Mouse (Mus musculus) forebrain, postnatal 0 days (tissue): Measurements from ENCODE around the gene Abat. TPM values are rescaled to one million over a fixed set of nuclear protein-coding genes. Genes with fewer than 3 reads are reported as not detected.

Experiments used
- ATAC-seq: fragments of 200-750 bp; cut with Nextera tagmentation; 2 replicates; pipeline ENCODE4 v1.8.0; 2017; ENCODE audit warnings: mild to moderate bottlenecking, moderate library complexity
- DNase-seq: peaks from one replicate; pipeline ENCODE4 v3.0.0-alpha.2; 2015
- H3K27ac ChIP-seq: fragments of 300-500 bp; sonication (generic); 2 replicates; pipeline ENCODE4 v1.5.1; 2014; ENCODE audit warnings: low read depth, mild to moderate bottlenecking, antibody characterized with exemption, low read length, moderate library complexity, mixed read lengths
- H3K27me3 ChIP-seq: fragments of 300-500 bp; sonication (generic); 2 replicates; pipeline ENCODE4 v1.6.1; 2014; ENCODE audit warnings: mild to moderate bottlenecking, low read length, mixed read lengths; ENCODE audit not compliant: insufficient read depth
- H3K36me3 ChIP-seq: fragments of 300-500 bp; sonication (generic); 2 replicates; pipeline ENCODE4 v1.6.1; 2014; ENCODE audit warnings: mild to moderate bottlenecking, moderate library complexity; ENCODE audit not compliant: insufficient read depth
- H3K4me1 ChIP-seq: fragments of 300-500 bp; sonication (generic); 2 replicates; pipeline ENCODE4 v1.6.1; 2014; ENCODE audit warnings: antibody characterized with exemption; ENCODE audit not compliant: insufficient read depth
- H3K4me2 ChIP-seq: fragments of 300-500 bp; sonication (generic); 2 replicates; pipeline ENCODE4 v1.6.1; 2014; ENCODE audit warnings: low read depth, mild to moderate bottlenecking, moderate library complexity
- H3K4me3 ChIP-seq: fragments of 300-500 bp; sonication (generic); 2 replicates; pipeline ENCODE4 v1.5.1; 2014; ENCODE audit warnings: low read depth, low read length, mixed read lengths
- H3K9ac ChIP-seq: fragments of 300-500 bp; sonication (generic); 2 replicates; pipeline ENCODE4 v1.6.1; 2014; ENCODE audit warnings: mild to moderate bottlenecking
- H3K9me3 ChIP-seq: fragments of 300-500 bp; sonication (generic); 2 replicates; pipeline ENCODE4 v1.6.1; 2016; ENCODE audit warnings: low read length
- CTCF ChIP-seq: sonication (generic); IDR thresholded peaks from 2 replicates; pipeline ENCODE4 v1.5.1; 2016; ENCODE audit warnings: antibody characterized with exemption, control low read depth, low read depth
- WGBS: fragments of 180-500 bp; shearing (Covaris S2); extraction: QIAGEN DNeasy Blood & Tissue Kit; methylation state at CpG from one replicate; pipeline ENCODE4 v1.1.7; 2014; 5-methylcytosine and 5-hydroxymethylcytosine counted together
- polyA plus RNA-seq: library from polyadenylated mRNA; unstranded; fragments of >200 nt; fragmentation: Nextera tagmentation; extraction: Ambion mirVana; gene quantifications from 2 replicates; pipeline ENCODE4 v1.2.1, GENCODE M21; 2015
- total RNA-seq: library from RNA; depleted of rRNA; stranded (reverse); fragments of >200 nt; gene quantifications from 2 replicates; pipeline ENCODE4 v1.2.3, GENCODE M21; 2014

Abat gene
- total and polyA plus RNA-seq, 2 experiments from 2014 or later: 69.4 to 104 TPM

DNA sequence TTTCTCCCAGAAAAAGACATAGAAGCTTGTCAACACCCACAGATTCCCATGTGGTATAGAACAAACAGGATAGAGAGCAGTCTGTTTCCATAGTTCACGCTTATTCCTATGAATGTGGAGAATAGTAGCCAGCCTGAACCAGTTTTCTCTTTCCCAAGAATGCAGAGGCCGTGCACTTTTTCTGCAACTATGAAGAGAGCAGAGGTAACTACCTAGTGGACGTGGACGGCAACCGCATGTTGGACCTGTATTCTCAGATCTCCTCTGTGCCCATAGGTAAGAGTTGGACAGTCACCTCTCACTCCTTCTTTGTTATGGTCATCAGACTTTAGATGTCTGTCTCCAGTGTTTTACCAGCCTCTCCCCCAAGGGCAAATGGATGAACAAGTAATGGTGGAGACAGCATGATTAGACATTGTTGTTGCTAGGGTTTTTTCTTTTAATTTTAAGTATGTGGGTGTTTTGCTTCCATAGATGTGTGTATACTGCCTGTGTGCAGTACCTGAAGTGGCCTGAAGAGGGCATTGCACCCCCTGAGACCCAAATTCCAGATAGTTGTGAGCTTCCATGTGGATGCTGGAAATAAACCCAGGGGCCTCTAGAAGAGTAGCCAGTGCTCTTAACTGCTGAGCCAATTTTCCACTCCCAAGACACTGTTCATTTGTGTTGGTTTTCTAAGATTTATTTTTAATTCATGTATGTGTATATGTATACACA lies 69.5 kb downstream of the Abat start:
- peak; percentile 39 for TF ChIP-seq CTCF
- no peak for ATAC-seq
- no peaks in the 10 kb centered on the region for H3K4me1 ChIP-seq
- H3K27ac ChIP-seq: no peak overlapping the region
- H3K4me2 ChIP-seq: no peak overlapping the region
- H3K4me3 ChIP-seq: no peak overlapping the region
- H3K36me3 ChIP-seq: no peaks in the 10 kb centered on the region; the same call in 1 of the 2 replicates
- no peak for DNase-seq
- H3K9ac ChIP-seq: no peak overlapping the region
- H3K27me3 ChIP-seq: no peaks in the 10 kb centered on the region
- H3K9me3 ChIP-seq: peaks cover 5% of the 10 kb centered on the region; the same call in 1 of the 2 replicates
- 94% methylated on average over 5 of the region's 5 CpGs for WGBS

DNA sequence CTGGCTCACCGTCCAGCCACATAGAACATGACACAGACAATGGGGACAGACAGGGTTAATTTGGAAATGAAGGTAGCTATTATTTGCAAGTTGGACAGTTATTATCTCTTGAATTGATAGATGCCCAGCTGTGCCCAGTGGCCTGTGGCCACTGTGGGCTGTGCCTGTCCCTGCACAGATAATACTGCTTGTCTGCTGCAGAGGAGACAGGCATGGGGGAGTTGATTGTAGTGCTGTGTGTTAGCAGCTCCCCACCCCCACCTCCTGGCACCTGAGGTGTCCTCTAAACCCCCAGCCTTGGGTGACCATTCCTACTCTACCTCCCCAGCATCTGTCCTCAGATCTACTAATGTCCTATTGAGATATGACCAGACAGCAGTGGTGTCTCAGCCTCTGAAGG lies 71.0 kb downstream of the Abat start:
- no peak overlapping the region for H3K27ac ChIP-seq
- H3K4me1 ChIP-seq: no peaks in the 10 kb centered on the region
- no peak for DNase-seq
- H3K36me3 ChIP-seq: peaks cover 6% of the 10 kb centered on the region
- ATAC-seq: no peak
- peaks cover 5% of the 10 kb centered on the region; the same call in 1 of the 2 replicates for H3K9me3 ChIP-seq
- H3K27me3 ChIP-seq: no peaks in the 10 kb centered on the region
- H3K4me2 ChIP-seq: no peak overlapping the region
- H3K4me3 ChIP-seq: no peak overlapping the region
- TF ChIP-seq CTCF: no peak
- no peak overlapping the region for H3K9ac ChIP-seq
- WGBS: 69% methylated on average over 1 of the region's 1 CpGs

DNA sequence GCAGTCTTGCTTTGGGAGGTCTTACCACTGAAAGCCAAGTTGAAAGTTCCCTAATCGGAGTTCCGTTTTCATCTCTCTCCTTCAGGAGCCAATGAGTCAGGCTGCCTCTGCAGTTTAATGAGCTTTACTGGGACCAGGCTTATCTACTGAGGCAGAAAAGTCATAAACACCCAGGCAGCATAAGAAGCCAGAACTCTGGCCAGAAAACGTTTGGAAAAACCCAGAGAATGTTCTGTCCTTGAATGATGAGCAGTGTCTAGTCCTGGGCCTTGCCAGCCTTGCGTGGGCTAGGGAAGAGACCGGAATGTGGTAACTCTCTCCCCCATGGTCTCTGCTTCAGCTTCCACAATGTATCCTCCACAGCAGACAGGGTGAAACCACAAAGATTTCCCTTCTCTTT lies 71.8 kb downstream of the Abat start:
- DNase-seq: no peak
- Histone ChIP-seq H3K4me2 (no peak overlapping the region), H3K36me3 (peaks cover 9% of the 10 kb centered on the region), H3K27ac (no peak overlapping the region), H3K9ac (no peak overlapping the region), H3K27me3 (no peaks in the 10 kb centered on the region), H3K4me3 (no peak overlapping the region), H3K9me3 (peaks cover 5% of the 10 kb centered on the region; the same call in 1 of the 2 replicates), H3K4me1 (no peaks in the 10 kb centered on the region)
- TF ChIP-seq CTCF: no peak
- ATAC-seq: no peak
- WGBS: 75% methylated on average over 5 of the region's 5 CpGs

DNA sequence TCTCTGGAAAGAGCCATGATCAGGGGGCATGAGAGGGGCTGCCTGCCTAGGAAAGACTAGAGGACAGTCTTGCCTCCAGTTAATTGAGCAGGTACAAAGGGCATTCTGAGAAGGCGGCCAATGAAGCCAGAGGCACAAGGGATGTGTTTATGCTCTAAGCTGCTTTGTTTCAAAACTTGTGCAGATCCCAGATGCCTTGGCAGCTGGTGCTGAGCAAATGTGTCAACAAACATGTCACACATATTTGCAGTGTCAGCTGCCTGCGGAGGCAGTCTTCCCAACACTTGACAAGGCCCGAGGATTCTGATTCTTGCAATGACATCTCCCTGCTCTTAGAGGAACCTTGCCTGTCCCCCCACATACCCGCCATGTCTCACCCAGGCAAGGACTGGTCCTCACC lies 82.2 kb downstream of the Abat start:
- WGBS: 48% methylated on average over 4 of the region's 4 CpGs
- Histone ChIP-seq H3K9me3 (no peaks in the 10 kb centered on the region), H3K27ac (no peak overlapping the region), H3K36me3 (no peaks in the 10 kb centered on the region), H3K27me3 (peaks cover 3% of the 10 kb centered on the region; the same call in 1 of the 2 replicates), H3K4me2 (no peak overlapping the region), H3K4me3 (no peak overlapping the region), H3K9ac (no peak overlapping the region), H3K4me1 (no peaks in the 10 kb centered on the region)
- TF ChIP-seq CTCF: no peak
- ATAC-seq (peak; percentile 79), DNase-seq (peak; percentile 87)

DNA sequence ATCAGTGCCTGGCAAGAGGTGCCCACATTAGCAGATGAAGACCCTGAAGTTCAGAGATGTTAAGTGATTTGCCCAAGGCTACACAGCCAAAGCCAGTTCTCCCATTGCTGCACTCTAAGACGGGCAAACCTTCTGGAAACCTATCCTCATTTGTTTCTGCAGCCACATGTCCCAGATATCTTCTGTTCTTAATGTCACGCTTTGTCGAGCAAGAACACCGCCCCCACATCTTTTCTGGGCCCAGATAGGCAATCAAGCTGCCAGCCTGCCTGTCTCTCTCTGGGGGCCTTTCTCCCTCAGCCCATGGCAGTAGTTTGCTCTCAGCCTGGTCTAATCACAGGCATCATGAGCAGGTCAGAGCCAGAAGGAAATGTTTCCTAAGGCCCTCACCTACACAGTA lies 83.1 kb downstream of the Abat start:
- ATAC-seq: no peak
- TF ChIP-seq CTCF: no peak
- H3K9me3 ChIP-seq: no peaks in the 10 kb centered on the region
- H3K27me3 ChIP-seq: peaks cover 3% of the 10 kb centered on the region; the same call in 1 of the 2 replicates
- no peak overlapping the region for H3K9ac ChIP-seq
- H3K4me2 ChIP-seq: no peak overlapping the region
- no peaks in the 10 kb centered on the region for H3K36me3 ChIP-seq
- no peak for DNase-seq
- H3K27ac ChIP-seq: no peak overlapping the region
- no peak overlapping the region for H3K4me3 ChIP-seq
- no peaks in the 10 kb centered on the region for H3K4me1 ChIP-seq
- 59% methylated on average over 4 of the region's 4 CpGs for WGBS

DNA sequence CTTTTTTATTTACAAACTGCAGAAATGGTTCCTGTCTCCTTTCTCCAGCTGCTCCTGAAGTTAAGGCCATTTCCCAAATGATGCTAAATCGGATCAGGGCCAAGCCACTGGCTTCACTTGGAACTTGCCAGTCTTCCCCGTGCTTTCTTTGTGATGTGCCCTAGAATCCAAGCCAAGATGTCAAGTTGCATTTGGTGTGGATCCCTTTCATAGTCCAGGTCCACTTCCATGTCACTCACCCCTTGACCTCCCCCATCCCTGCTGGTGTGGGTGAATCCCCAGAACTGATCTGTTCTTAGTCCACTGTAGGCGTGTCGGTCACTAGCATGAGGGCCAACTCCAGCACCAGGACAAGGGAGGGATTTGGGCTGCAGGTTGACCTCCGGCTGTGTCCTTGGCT lies 84.3 kb downstream of the Abat start:
- 88% methylated on average over 5 of the region's 5 CpGs for WGBS
- TF ChIP-seq CTCF: no peak
- Histone ChIP-seq H3K27ac (no peak overlapping the region), H3K4me1 (no peaks in the 10 kb centered on the region), H3K9ac (no peak overlapping the region), H3K36me3 (0 out of 2 replicates have a peak, but pooled peaks cover 6% of the 10 kb centered on the region), H3K9me3 (no peaks in the 10 kb centered on the region), H3K4me3 (no peak overlapping the region), H3K4me2 (no peak overlapping the region), H3K27me3 (peaks cover 3% of the 10 kb centered on the region; the same call in 1 of the 2 replicates)
- ATAC-seq (no peak), DNase-seq (no peak)

DNA sequence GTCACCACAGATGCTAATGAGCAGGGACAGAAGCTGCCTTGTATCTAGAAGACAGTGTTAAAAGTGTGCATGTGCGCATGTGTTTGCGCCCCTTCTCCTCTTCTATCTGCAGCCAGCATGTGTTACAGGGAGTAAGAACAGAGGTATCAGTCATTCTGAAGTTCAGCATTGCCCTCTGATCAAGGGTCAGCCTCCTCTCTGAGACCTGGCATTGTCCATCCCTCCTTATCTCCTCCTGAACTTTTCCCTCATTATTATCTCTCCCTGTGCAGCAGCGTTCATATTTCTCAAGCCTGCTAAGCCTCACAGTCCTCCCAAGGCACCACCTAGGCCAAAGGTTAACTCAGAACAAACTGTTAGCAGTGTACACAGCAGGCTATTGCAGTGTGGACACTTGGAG lies 90.6 kb downstream of the Abat start:
- H3K27ac ChIP-seq: no peak overlapping the region
- H3K4me1 ChIP-seq: no peaks in the 10 kb centered on the region
- DNase-seq (no peak), ATAC-seq (no peak)
- H3K27me3 ChIP-seq: no peaks in the 10 kb centered on the region
- H3K4me3 ChIP-seq: no peak overlapping the region
- H3K9ac ChIP-seq: no peak overlapping the region
- TF ChIP-seq CTCF: no peak
- 90% methylated on average over 3 of the region's 3 CpGs for WGBS
- peaks cover 21% of the 10 kb centered on the region; the same call in 1 of the 2 replicates for H3K36me3 ChIP-seq
- no peak overlapping the region for H3K4me2 ChIP-seq
- no peaks in the 10 kb centered on the region for H3K9me3 ChIP-seq
